Mouse (Mus musculus) liver, postnatal 0 days (tissue): ENCODE data around the gene Tmem235.

Experiments used
- CTCF ChIP-seq: sonication (generic); IDR thresholded peaks from 2 replicates; pipeline ENCODE4 v1.5.1; 2016; ENCODE audit warnings: antibody characterized with exemption, low read depth
- EP300 ChIP-seq: IDR thresholded peaks from 2 replicates; pipeline ENCODE4 v1.6.1; 2016; ENCODE audit warnings: antibody characterized with exemption, low read depth, mild to moderate bottlenecking

DNA sequence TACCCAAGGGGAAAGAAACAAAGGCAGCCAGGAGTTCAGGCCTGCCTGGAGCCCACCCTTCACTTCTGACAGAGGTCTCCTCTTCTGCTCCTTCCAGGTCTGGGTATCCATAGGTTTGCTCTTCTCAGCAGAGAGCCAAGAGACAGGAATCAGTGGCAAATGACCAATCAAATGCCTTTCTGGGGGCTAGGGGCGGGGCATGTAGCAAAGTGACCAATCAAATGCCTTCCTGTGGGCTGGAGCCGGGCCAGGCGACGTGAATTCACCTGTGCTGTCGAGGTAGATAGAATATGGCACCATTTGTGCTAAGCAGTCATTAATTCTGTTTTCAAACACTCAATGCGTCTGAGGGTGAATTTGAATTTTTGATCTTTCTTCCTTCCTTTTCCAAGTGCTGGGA is 31.6 kb downstream of the Tmem235 start:
- no peak for TF ChIP-seq EP300
- no peak for TF ChIP-seq CTCF
